Mouse (Mus musculus) liver, embryonic 15.5 days (tissue): ENCODE measurements at regions not wholly inside any gene's neighbourhood (a gene's known extent, or its start where the extent isn't known, plus 50 kb on each side); places are given as distances from the start of the nearest gene placed in this dataset.

Experiments used
- ATAC-seq: fragments of 200-750 bp; cut with Nextera tagmentation; 2 replicates; pipeline ENCODE4 v1.8.0; 2017; ENCODE audit warnings: moderate number of reproducible peaks, mild to moderate bottlenecking, moderate library complexity; ENCODE audit not compliant: insufficient read depth
- H3K27ac ChIP-seq: fragments of 300-500 bp; sonication (generic); replicated peaks from 2 replicates; pipeline ENCODE4 v1.5.1; 2015; ENCODE audit warnings: mild to moderate bottlenecking, inconsistent platforms
- H3K27me3 ChIP-seq: fragments of 300-500 bp; sonication (generic); 2 replicates; pipeline ENCODE4 v1.6.1; 2015; ENCODE audit warnings: mild to moderate bottlenecking, inconsistent platforms
- H3K36me3 ChIP-seq: fragments of 300-500 bp; sonication (generic); replicated peaks from 2 replicates; pipeline ENCODE4 v1.6.1; 2015; ENCODE audit warnings: moderate library complexity, mild to moderate bottlenecking, inconsistent platforms
- H3K4me1 ChIP-seq: fragments of 300-500 bp; sonication (generic); replicated peaks from 2 replicates; pipeline ENCODE4 v1.6.1; 2015; ENCODE audit warnings: inconsistent platforms
- H3K4me2 ChIP-seq: fragments of 300-500 bp; sonication (generic); 2 replicates; pipeline ENCODE4 v1.6.1; 2015; ENCODE audit warnings: moderate library complexity, mild to moderate bottlenecking, inconsistent platforms
- H3K4me3 ChIP-seq: fragments of 300-500 bp; sonication (generic); replicated peaks from 2 replicates; pipeline ENCODE4 v1.5.1; 2015; ENCODE audit warnings: mild to moderate bottlenecking, inconsistent platforms
- H3K9ac ChIP-seq: fragments of 300-500 bp; sonication (generic); 2 replicates; pipeline ENCODE4 v1.6.1; 2015; ENCODE audit warnings: moderate library complexity, mild to moderate bottlenecking, inconsistent platforms
- H3K9me3 ChIP-seq: fragments of 300-500 bp; sonication (generic); replicated peaks from 2 replicates; pipeline ENCODE4 v1.6.1; 2016; ENCODE audit warnings: inconsistent platforms
- WGBS: fragments of 180-500 bp; shearing (Covaris S2); methylation state at CpG from one replicate; pipeline ENCODE4 v1.1.7; 2015; ENCODE audit warnings: mixed read lengths; ENCODE audit not compliant: insufficient replicate concordance; 5-methylcytosine and 5-hydroxymethylcytosine counted together

DNA sequence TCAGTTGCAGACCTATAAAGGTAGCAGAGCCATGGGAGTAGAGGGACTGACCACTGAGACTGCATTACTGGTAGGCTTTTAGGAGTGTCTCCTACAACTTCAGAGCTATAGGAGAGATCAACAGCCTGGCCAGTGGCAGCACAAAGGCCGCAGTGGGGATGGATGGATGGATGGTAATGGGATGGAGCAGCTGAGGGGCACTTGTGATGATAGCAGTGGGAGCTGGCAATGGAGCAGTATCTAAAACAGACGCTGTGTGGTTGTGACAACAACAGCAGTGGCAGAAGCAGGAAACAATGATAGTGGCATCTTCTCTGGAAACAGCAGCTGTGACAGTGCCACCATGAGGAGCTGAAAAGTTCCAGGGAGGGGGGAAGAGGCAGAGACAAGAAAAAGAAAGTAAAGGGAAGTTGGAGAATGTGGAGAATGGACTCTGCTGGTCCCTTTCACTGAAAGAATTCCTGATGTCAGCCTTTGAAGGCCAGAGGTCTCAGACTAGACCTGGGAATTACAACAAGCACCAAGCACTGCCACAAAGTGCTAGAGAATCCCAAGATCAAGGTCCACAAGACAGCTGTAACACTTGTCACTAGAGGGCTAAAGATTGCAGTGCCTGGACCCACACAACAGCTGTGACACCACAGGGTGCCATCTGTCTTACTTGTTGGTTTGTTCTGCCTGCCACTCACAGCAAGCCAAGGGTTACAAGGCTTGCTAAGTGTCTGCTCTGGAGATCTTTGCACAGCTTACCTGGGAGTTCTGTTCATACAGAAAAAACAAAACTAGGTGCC lies 624.1 kb upstream of the Pitx2 start:
- WGBS, result 36% methylated on average over 2 of the region's 2 CpGs
- Histone ChIP-seq H3K9me3 (no peaks in the 10 kb centered on the region), H3K27me3 (no peaks in the 10 kb centered on the region), H3K4me3 (no peak overlapping the region), H3K4me2 (no peak overlapping the region), H3K36me3 (no peaks in the 10 kb centered on the region), H3K27ac (no peak overlapping the region), H3K9ac (no peak overlapping the region), H3K4me1 (no peaks in the 10 kb centered on the region)
- ATAC-seq, result no peak

DNA sequence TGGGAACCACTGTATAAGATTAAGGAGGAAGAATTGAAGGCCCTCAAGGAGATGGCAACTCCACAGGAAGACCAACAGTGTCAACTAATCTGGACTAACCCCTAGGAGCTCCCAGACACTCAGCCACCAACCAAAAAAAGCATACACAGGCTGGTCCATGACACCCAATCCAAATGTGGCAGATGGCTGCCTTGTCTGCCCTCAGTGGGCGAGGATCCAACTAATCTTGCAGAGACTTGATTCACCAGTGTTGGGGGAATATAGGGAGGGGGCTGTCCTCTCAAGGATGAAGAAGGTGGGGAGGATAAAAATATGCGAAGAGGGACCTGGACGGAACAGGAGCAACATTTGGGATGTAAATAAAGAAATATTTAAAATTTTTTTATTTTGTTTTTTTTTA lies 629.1 kb upstream of the Pitx2 start:
- no peak for ATAC-seq
- WGBS, result 50% methylated on average over 3 of the region's 3 CpGs
- no peaks in the 10 kb centered on the region for H3K9me3 ChIP-seq

DNA sequence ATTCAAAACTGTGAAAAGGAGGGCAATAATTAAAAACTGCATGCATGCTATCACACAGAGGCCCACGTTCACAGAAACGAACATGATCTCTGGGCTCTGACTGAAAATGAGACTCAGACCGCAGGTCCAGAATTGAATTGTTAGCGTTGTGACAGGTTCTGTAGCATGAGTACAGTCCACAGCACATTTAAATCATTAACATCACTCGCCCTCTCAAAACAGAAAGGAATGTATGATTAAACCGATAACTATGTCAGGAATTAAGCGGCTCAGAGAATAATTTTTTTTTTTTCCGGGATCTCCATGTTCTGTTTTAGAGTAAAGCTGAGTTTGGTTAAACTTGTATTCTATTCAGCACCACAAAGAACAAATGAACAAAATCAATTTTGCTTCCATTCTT lies 634.3 kb upstream of the Pitx2 start:
- H3K36me3 ChIP-seq, result no peaks in the 10 kb centered on the region
- no peak overlapping the region for H3K4me3 ChIP-seq
- H3K9ac ChIP-seq, result no peak overlapping the region
- 73% methylated on average over 8 of the region's 8 CpGs for WGBS
- H3K27me3 ChIP-seq, result no peaks in the 10 kb centered on the region
- H3K4me2 ChIP-seq, result no peak overlapping the region
- H3K4me1 ChIP-seq, result no peaks in the 10 kb centered on the region
- no peak overlapping the region for H3K27ac ChIP-seq
- H3K9me3 ChIP-seq, result no peaks in the 10 kb centered on the region
- ATAC-seq, result no peak

More for the DNA sequence above, 629.1 kb upstream of the Pitx2 start:
- H3K36me3 ChIP-seq, result no peaks in the 10 kb centered on the region
- H3K4me3 ChIP-seq, result no peak overlapping the region
- H3K9ac ChIP-seq, result no peak overlapping the region
- no peak overlapping the region for H3K4me2 ChIP-seq
- no peaks in the 10 kb centered on the region for H3K4me1 ChIP-seq
- no peaks in the 10 kb centered on the region for H3K27me3 ChIP-seq
- no peak overlapping the region for H3K27ac ChIP-seq

DNA sequence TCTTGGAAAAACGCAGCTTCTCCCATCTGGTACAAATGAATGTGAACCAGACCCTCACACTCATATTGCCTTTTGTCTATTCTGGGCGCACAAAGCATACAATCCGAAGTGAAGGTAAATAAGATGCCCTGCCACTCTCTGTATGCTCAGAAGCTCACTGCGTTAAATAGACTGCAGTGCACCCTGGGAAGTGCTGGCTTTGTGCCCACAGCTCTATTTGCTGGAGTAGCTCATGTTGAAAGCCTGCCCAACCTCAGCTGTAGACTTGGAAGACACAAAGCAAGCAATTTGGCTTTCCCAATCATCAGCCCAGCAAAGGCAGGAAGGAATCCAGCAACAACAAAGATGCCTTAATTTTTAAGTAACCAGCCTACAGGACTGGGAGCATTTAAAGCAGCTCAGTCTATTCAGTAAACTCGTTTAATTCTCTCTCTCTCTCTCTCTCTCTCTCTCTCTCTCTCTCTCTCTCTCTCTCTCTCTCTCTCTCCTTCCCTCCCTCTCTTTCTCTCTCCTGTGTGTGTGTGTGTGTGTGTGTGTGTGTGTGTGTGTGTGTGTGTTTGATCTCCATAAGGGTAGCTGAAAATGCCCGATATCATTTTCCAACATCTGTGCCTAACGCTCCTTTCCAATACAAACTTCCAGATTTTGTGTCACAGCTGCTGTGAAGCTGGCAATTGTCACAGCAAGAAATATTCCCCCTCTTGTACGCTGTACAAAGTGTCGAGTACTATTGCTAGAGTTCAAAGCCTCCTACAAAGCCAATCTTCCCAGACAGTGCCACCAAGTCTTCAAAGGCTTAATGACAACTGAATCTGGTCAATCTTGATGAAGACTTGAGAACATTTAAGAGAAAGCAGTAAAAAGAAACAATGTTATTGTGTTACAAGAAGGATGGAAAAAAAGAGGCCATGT lies 650.5 kb upstream of the Fam241a start:
- H3K9me3 ChIP-seq, result no peaks in the 10 kb centered on the region
- no peak overlapping the region for H3K4me2 ChIP-seq
- H3K4me1 ChIP-seq, result no peaks in the 10 kb centered on the region
- H3K4me3 ChIP-seq, result no peak overlapping the region
- H3K36me3 ChIP-seq, result no peaks in the 10 kb centered on the region
- no peak overlapping the region for H3K9ac ChIP-seq
- no peak for ATAC-seq
- no peak overlapping the region for H3K27ac ChIP-seq
- H3K27me3 ChIP-seq, result no peaks in the 10 kb centered on the region
- 58% methylated on average over 9 of the region's 9 CpGs for WGBS

DNA sequence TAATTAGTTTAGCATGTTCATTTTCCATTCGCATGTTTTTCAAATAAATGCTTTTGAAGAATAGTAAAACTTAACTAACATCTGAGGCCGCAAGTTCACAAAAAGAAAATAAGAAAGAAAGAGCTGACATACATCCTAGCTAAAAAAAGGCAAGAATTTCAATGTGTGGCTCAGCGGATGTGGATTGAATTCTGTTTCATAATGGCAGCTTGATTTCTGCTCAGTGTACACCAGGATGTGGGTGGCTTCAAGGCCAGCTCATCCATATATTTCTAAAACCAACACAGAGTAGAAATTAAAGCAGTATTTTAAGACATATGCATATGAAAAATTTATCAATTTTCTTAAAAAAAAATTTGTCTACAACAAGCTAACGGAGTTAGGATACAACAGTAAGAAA lies 629.3 kb upstream of the Fam241a start:
- Histone ChIP-seq H3K27me3 (no peaks in the 10 kb centered on the region), H3K36me3 (no peaks in the 10 kb centered on the region), H3K4me2 (no peak overlapping the region), H3K9me3 (no peaks in the 10 kb centered on the region), H3K4me3 (no peak overlapping the region), H3K4me1 (no peaks in the 10 kb centered on the region), H3K27ac (no peak overlapping the region), H3K9ac (no peak overlapping the region)
- 74% methylated on average over 4 of the region's 4 CpGs for WGBS
- no peak for ATAC-seq

GRCm38 (mm10) chr3:128520671-128521103 lies 624.6 kb upstream of the Fam241a start:
- Histone ChIP-seq H3K36me3 (no peaks in the 10 kb centered on the region), H3K27ac (no peak overlapping the region), H3K9me3 (no peaks in the 10 kb centered on the region), H3K4me1 (no peaks in the 10 kb centered on the region), H3K4me2 (no peak overlapping the region), H3K27me3 (no peaks in the 10 kb centered on the region), H3K9ac (no peak overlapping the region), H3K4me3 (no peak overlapping the region)
- no peak for ATAC-seq
- WGBS, result 65% methylated on average over 7 of the region's 7 CpGs

DNA sequence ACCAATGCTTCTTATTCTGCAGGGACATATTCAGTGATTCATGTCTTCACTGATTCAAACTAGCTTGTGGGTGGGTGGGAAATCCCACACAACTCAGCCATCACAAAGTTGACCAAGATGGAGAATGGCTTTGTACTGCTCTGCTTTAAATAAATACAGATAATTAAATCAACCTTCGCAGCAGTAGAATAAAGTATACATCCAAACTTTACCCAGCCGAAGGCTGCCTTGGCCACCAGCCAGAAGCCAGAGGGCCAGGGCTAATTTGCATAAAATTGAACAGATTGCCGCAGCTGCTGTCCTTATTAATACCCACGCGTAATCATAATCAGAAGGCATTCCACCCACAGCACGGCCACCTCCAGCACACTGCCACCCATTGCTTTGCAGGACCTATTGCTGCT lies 623.8 kb upstream of the Fam241a start:
- no peak for ATAC-seq
- Histone ChIP-seq H3K9ac (no peak overlapping the region), H3K4me3 (no peak overlapping the region), H3K27ac (no peak overlapping the region), H3K9me3 (no peaks in the 10 kb centered on the region), H3K36me3 (no peaks in the 10 kb centered on the region), H3K4me2 (no peak overlapping the region), H3K27me3 (no peaks in the 10 kb centered on the region), H3K4me1 (no peaks in the 10 kb centered on the region)
- WGBS, result 72% methylated on average over 6 of the region's 6 CpGs

- H3K4me1 ChIP-seq, result no peaks in the 10 kb centered on the region
- no peaks in the 10 kb centered on the region for H3K36me3 ChIP-seq
- H3K9me3 ChIP-seq, result no peaks in the 10 kb centered on the region
- 49% methylated on average over 4 of the region's 4 CpGs for WGBS
- no peak overlapping the region for H3K9ac ChIP-seq
- no peaks in the 10 kb centered on the region for H3K27me3 ChIP-seq
- H3K4me2 ChIP-seq, result no peak overlapping the region
- no peak overlapping the region for H3K27ac ChIP-seq
- H3K4me3 ChIP-seq, result no peak overlapping the region
- ATAC-seq, result no peak
These were observed 622.7 kb upstream of the Fam241a start for GRCm38 (mm10) chr3:128518806-128519205.

GRCm38 (mm10) chr3:128471111-128471510 lies 575.0 kb upstream of the Fam241a start:
- H3K9ac ChIP-seq, result no peak overlapping the region
- no peaks in the 10 kb centered on the region for H3K36me3 ChIP-seq
- no peak overlapping the region for H3K4me3 ChIP-seq
- H3K27me3 ChIP-seq, result no peaks in the 10 kb centered on the region
- no peaks in the 10 kb centered on the region for H3K9me3 ChIP-seq
- 37% methylated on average over 3 of the region's 3 CpGs for WGBS
- no peak overlapping the region for H3K27ac ChIP-seq
- no peak overlapping the region for H3K4me2 ChIP-seq
- no peak for ATAC-seq
- H3K4me1 ChIP-seq, result no peaks in the 10 kb centered on the region

- no peak for ATAC-seq
- H3K4me1 ChIP-seq, result no peaks in the 10 kb centered on the region
- no peaks in the 10 kb centered on the region for H3K27me3 ChIP-seq
- no peaks in the 10 kb centered on the region for H3K36me3 ChIP-seq
- no peak overlapping the region for H3K4me3 ChIP-seq
- no peak overlapping the region for H3K9ac ChIP-seq
- no peaks in the 10 kb centered on the region for H3K9me3 ChIP-seq
- H3K27ac ChIP-seq, result no peak overlapping the region
- H3K4me2 ChIP-seq, result no peak overlapping the region
These were observed 533.6 kb upstream of the Fam241a start for GRCm38 (mm10) chr3:128429706-128430105.

DNA sequence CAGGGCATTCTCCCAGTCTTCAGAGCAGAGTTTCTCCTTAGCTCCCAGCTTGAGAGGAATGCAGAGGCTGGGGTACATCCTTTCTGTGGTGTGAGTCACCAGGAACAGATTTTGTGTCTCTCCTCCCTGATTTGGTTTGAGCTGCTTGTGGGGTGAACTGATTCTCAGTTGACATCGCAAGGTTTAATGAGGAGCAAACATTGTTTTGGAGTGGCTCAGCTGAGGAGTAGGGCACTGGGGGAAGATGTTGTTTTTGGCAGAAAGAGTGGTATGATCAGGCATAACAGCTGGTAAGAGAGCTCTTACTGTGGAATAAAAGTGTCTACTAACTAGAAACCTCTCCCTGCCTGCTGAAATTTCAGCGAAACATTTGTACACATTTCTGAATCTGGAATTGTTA lies 519.4 kb upstream of the Fam241a start:
- no peaks in the 10 kb centered on the region for H3K9me3 ChIP-seq
- no peak for ATAC-seq
- H3K4me1 ChIP-seq, result no peaks in the 10 kb centered on the region
- no peak overlapping the region for H3K4me2 ChIP-seq
- H3K36me3 ChIP-seq, result no peaks in the 10 kb centered on the region
- 69% methylated on average over 2 of the region's 2 CpGs for WGBS
- no peak overlapping the region for H3K4me3 ChIP-seq
- H3K27ac ChIP-seq, result no peak overlapping the region
- H3K9ac ChIP-seq, result no peak overlapping the region
- H3K27me3 ChIP-seq, result no peaks in the 10 kb centered on the region
